Mouse (Mus musculus) C2C12 (cell line): ENCODE measurements around the gene Caln1. TPM values are rescaled to one million over a fixed set of nuclear protein-coding genes. Genes with fewer than 3 reads are reported as not detected.

Experiments
- H3K27me3 ChIP-seq: one replicate; pipeline ENCODE4 v1.6.1; 2011; ENCODE audit not compliant: control insufficient read depth, insufficient read depth, insufficient read length
- H3K36me3 ChIP-seq: one replicate; pipeline ENCODE4 v1.6.1; 2011; ENCODE audit not compliant: control insufficient read depth, insufficient read depth
- H3K4me3 ChIP-seq: one replicate; pipeline ENCODE4 v1.5.1; 2011; ENCODE audit warnings: mild to moderate bottlenecking, control low read depth; ENCODE audit not compliant: poor library complexity, insufficient read depth, severe bottlenecking
- H3K79me2 ChIP-seq: one replicate; pipeline ENCODE4 v1.6.1; 2011; ENCODE audit not compliant: control insufficient read depth, insufficient read depth
- H3K79me3 ChIP-seq: one replicate; pipeline ENCODE4 v1.6.1; 2011; ENCODE audit warnings: low read depth, control low read depth
- H3ac ChIP-seq: one replicate; pipeline ENCODE3; 2011; ENCODE audit warnings: low read depth; ENCODE audit not compliant: control insufficient read depth, insufficient read length
- CEBPB ChIP-seq: IDR thresholded peaks from one replicate; pipeline ENCODE4 v1.6.1; 2011; ENCODE audit warnings: low read depth, mild to moderate bottlenecking, control low read depth, moderate library complexity
- CTCF ChIP-seq: IDR thresholded peaks from one replicate; pipeline ENCODE4 v1.5.1; 2011; ENCODE audit not compliant: control insufficient read depth, insufficient read depth, insufficient read length
- FOSL1 ChIP-seq: IDR thresholded peaks from one replicate; pipeline ENCODE4 v1.8.0; 2011; ENCODE audit warnings: mild to moderate bottlenecking, low read length; ENCODE audit not compliant: poor library complexity, insufficient read depth, severe bottlenecking
- MAX ChIP-seq: IDR thresholded peaks from one replicate; pipeline ENCODE4 v1.6.1; 2011; ENCODE audit warnings: mild to moderate bottlenecking, control low read depth
- MYOD1 ChIP-seq: IDR thresholded peaks from one replicate; pipeline ENCODE4 v1.6.1; 2011; ENCODE audit warnings: low read depth; ENCODE audit not compliant: control insufficient read depth, insufficient read length
- MYOG ChIP-seq: IDR thresholded peaks from one replicate; pipeline ENCODE4 v1.6.1; 2011; ENCODE audit not compliant: control insufficient read depth, insufficient read length; ENCODE audit errors: extremely low read depth
- USF1 ChIP-seq: IDR thresholded peaks from one replicate; pipeline ENCODE4 v1.6.1; 2011; ENCODE audit warnings: low read depth, mild to moderate bottlenecking, control low read depth, moderate library complexity
- polyA plus RNA-seq: library from polyadenylated mRNA; unstranded; fragments of >200 nt; fragmentation: generic; extraction: Trizol; gene quantifications from one replicate; pipeline ENCODE4 v1.2.1, GENCODE M21; 2012; ENCODE audit warnings: missing spikeins

The Caln1 gene
- polyA plus RNA-seq, 1 experiment = 0.02 TPM

- no peaks in the 10 kb centered on the region for H3K79me3 ChIP-seq
- no peaks in the 10 kb centered on the region for H3K27me3 ChIP-seq
- H3K79me2 ChIP-seq = no peaks in the 10 kb centered on the region
- no peak overlapping the region for H3ac ChIP-seq
- H3K36me3 ChIP-seq = no peaks in the 10 kb centered on the region
- no peak overlapping the region for H3K4me3 ChIP-seq
- TF ChIP-seq MYOD1 (no peak), USF1 (no peak), CEBPB (no peak), FOSL1 (no peak)
Observed at GRCm38 (mm10) chr5:130677895-130678294, 308.6 kb downstream of the Caln1 start.

- H3K4me3 ChIP-seq = no peak overlapping the region
- no peaks in the 10 kb centered on the region for H3K79me2 ChIP-seq
- no peaks in the 10 kb centered on the region for H3K27me3 ChIP-seq
- H3K36me3 ChIP-seq = no peaks in the 10 kb centered on the region
- H3K79me3 ChIP-seq = no peaks in the 10 kb centered on the region
- TF ChIP-seq FOSL1 (no peak), MYOG (no peak), MAX (no peak), CTCF (no peak), MYOD1 (no peak), CEBPB (no peak), USF1 (no peak)
- H3ac ChIP-seq = no peak overlapping the region
Observed at GRCm38 (mm10) chr5:130685911-130686658, 316.8 kb downstream of the Caln1 start.

DNA sequence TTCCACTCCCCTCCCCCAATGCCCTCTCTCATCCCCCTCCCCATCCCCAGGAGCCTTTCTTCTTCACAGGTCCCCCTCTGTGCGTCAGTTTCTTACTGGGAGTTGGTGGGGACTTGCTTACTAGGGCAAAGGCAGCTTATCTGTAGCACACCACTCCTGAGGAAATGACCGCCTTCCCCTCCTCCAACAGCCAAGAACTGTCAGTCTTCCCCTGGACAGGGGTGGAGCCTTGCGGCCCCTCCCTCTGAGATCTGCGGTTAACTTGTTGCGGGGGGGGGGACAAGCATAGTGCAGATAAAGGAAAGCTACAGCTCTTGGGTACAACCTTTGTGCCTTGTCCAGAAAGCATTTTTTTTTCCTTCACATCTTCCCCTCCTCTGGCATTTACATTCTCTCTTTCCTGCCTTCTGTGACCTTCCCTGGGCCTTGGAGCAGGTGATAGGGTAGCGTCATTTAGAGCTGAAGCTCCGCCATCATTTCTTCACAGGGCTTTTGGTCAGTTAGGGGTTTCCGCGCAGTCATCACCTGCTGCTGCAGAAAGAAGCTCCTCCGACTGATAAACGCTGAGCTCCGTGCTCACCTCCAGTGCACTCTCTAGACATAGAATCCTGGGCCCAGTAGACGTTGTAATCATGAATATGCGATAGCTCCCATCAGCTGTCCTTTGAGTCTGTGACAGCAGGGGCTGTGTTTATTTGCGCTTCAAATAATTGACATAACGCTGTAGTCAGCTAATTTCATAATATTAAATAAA is 319.3 kb downstream of the Caln1 start:
- Histone ChIP-seq H3K27me3 (no peaks in the 10 kb centered on the region), H3K79me3 (no peaks in the 10 kb centered on the region), H3ac (no peak overlapping the region), H3K79me2 (no peaks in the 10 kb centered on the region), H3K36me3 (no peaks in the 10 kb centered on the region), H3K4me3 (no peak overlapping the region)
- no peak for TF ChIP-seq FOSL1
- no peak for TF ChIP-seq MYOG
- no peak for TF ChIP-seq USF1
- no peak for TF ChIP-seq CEBPB
- TF ChIP-seq CTCF = no peak
- TF ChIP-seq MYOD1 = no peak
- TF ChIP-seq MAX = no peak

- Histone ChIP-seq H3K4me3 (no peak overlapping the region), H3K79me3 (no peaks in the 10 kb centered on the region), H3K79me2 (no peaks in the 10 kb centered on the region), H3K36me3 (no peaks in the 10 kb centered on the region), H3K27me3 (no peaks in the 10 kb centered on the region), H3ac (no peak overlapping the region)
- TF ChIP-seq CEBPB = no peak
- no peak for TF ChIP-seq USF1
- TF ChIP-seq MYOG = no peak
- no peak for TF ChIP-seq FOSL1
- TF ChIP-seq CTCF = no peak
- no peak for TF ChIP-seq MYOD1
- TF ChIP-seq MAX = no peak
Observed at GRCm38 (mm10) chr5:130691349-130691748, 322.1 kb downstream of the Caln1 start.

DNA sequence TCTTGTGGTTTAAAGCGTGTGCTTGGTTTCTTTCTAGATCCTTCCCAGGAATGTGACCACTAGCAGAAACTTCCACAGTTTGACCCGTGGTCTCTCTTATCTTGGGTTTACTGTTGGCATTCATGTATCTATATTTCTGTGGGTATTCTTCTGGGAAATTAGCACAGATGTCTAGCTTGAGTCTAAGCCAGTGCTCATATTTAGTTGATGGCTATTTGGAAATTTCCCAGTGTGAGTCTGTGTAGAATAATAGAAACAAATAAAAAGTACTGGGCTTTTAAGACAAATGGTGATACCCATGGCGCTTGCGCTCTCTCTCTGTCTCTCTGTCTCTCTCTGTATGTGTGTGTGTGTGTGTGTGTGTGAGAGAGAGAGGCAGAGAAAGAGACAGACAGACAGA is 330.2 kb downstream of the Caln1 start:
- no peaks in the 10 kb centered on the region for H3K36me3 ChIP-seq
- no peak overlapping the region for H3K4me3 ChIP-seq
- H3K79me2 ChIP-seq = no peaks in the 10 kb centered on the region
- H3ac ChIP-seq = no peak overlapping the region
- H3K79me3 ChIP-seq = no peaks in the 10 kb centered on the region
- H3K27me3 ChIP-seq = no peaks in the 10 kb centered on the region
- no peak for TF ChIP-seq MYOG
- TF ChIP-seq CEBPB = no peak
- no peak for TF ChIP-seq MAX
- no peak for TF ChIP-seq FOSL1
- TF ChIP-seq CTCF = no peak
- TF ChIP-seq MYOD1 = no peak
- no peak for TF ChIP-seq USF1
